Mouse (Mus musculus): ENCODE measurements around the gene Dop1b.

DNA sequence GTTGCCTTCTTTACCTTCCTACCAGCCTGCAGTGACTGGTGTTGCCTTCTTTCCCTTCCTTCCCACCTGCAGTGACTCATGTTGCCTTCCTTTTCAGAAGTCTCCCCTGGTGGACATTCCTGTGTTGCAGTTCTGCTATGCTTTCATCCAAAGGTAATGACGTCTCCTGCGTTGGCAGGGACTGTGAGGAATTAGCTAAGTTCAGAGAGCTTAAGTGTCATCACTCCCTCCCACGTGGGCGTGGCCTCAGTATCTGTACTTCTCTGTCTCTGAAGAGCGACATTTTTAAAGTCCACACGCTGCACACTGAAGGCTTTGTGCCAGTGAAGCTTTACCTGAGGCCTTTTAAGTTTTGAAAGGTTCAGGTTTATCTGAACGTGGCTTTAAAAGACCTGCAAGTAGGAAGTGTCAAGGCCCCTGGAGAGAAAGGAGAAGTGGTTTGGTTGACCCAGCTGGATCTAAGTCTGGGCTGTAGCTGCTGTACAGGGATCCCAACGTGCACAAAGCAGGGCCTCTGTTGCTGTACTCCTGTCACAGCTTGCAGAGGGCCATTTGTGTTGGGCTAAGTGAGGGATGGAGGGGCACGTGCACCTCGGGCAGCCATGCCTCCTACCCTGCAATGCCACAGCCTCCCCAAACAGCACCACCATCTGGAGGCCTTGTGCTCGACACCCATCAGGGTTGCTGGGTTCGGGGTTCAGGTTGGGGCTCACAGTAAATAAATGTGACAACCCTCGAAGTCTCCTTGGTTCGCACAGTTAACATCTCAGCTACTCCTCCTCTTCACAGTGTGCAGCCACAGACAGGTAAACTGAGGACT is 69.2 kb downstream of the Dop1b start:
- peak; percentile 27; the same call in 1 of the 2 replicates for TF ChIP-seq CTCF (IDR thresholded peaks at IDR 0.05; ENCODE audit: extremely low read depth, insufficient read depth, low read length)
- no peak for TF ChIP-seq POLR2A (IDR thresholded peaks at IDR 0.05; ENCODE audit: extremely low read depth, insufficient read depth, low read length)
